Mouse (Mus musculus): ENCODE data around the gene Gpc5. TPM values are rescaled to one million over a fixed set of nuclear protein-coding genes. Genes with fewer than 3 reads are reported as not detected.

Gpc5 gene
- total RNA-seq, 2 experiments from 2014 or later: not detected

GRCm38 (mm10) chr14:115371131-115371530, 279.1 kb downstream of the Gpc5 start:
- peak; percentile 17 for DNase-seq

DNA sequence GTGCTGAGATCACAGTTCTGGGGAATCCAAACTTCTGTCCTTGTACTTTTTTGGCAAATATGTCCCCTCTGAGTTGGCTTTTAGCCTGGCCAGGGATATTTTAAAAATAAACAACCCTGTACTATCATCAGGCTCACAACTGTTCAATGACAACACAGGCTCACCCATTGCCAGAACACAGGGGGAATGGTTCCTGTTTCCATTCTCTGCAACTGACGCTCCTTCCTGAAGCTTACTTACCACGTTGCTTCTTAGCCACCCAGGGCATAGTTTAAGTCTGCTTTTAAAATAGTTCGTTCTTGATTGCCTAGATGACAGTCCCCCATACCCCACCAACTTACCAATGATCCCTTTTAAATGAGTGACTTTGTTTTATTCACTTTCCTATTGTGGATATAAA, 299.8 kb downstream of the Gpc5 start:
- no peak for DNase-seq

- DNase-seq: peak; percentile 37
Measured at GRCm38 (mm10) chr14:115392894-115393524, 301.0 kb downstream of the Gpc5 start.

DNA sequence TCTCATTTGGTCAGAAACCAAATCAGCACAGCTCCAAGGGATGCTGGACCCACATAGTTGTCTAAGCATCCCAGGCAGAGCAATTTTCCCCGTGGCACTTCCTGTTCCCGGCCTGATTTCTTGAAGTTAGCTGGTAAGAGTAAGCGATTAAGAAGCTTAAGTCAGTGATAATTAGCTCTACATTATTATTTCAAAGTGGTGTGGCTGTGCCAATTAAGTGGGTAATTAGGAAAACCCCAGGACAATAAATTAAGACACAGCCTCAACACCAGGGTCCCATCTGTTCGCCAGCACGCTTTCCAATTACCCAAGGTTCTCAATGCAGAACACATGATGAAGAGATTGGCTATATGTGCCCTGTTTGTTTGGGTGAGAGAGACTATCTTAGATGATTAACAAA, 314.6 kb downstream of the Gpc5 start:
- no peak for DNase-seq

DNA sequence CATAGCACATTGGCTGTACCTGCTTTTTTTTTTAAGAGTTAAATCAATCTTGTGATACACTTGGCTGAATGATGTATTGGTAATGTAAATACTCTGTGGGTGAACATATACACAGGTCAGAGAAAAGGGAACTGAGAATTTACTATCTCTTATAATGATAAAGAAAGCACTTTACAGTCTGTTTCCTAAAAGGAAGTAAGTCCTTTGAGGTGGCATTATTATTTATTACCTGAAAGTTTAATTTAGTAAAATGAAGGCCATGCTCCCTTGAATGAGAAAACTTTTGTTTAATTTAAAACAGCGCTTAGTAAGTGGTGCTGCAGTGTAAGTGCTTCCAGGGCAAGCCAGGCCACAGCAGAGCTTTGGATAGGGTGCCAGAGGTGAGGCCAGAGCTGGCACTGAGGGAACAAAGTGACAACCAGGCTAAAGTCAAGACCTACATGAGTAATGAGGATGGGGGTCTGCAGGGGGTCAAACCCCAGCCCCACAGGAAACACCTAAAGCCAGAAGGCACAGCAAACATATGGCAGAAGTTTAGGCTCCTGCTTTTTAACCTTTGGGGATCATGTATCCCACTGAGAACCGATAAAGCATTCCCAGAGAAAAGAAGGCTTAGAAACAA, 315.4 kb downstream of the Gpc5 start:
- DNase-seq: no peak

- DNase-seq: no peak
Measured at GRCm38 (mm10) chr14:115410881-115411280, 318.9 kb downstream of the Gpc5 start.

DNA sequence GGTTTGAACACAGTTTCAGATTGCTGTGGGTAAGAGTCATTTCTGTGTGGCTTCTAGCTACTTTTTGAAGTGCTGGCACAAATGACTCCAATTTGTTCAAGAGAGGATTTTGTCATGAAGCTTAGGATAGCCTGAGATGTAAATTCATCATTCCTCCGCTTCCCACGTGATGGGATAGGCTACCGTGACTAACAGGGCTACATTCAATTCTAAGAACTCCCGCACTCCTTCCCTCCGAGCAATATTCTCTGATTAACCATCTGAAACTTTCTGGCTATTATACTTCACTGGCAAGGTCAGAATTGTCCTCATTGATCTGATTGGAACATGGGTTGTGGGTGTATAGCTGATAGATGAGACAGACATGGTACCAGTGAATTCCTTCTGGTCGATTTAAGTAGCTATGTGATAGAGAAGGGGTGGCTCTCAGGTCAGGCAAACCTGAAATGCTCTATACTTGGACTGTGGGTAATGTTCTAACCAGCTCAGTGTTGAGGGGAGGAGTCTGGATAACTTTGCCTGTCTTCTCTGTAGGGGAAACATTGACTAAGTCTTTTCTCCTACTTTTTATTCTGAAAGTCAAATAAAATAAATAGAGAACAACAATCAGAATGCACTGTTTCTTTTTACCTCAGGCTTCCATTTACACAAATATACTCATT, 319.6 kb downstream of the Gpc5 start:
- no peak for DNase-seq

- DNase-seq: no peak
Measured at GRCm38 (mm10) chr14:115412821-115413220, 320.8 kb downstream of the Gpc5 start.

- no peak for DNase-seq
Measured at GRCm38 (mm10) chr14:115413429-115413828, 321.4 kb downstream of the Gpc5 start.

- no peak for DNase-seq
Measured at GRCm38 (mm10) chr14:115414545-115414944, 322.5 kb downstream of the Gpc5 start.

DNA sequence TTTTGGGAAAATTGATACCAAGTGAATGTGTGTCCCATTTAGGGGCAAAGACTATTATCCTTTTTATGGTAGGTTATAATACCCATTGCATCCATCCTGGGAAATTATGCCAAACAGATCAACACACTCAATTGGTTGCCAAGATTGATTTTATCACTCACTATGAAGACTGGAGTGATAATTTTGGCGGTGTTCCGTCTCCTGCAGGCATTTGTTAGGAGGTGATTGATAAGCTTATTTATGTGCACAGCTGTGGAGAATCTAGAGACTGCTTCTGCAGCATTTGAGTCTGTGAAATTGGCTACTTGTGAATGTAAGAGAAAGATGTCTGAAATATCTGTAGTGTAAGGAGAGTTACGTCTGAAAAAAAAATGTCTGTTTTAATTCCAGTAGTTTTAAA, 340.0 kb downstream of the Gpc5 start:
- no peak for DNase-seq

DNA sequence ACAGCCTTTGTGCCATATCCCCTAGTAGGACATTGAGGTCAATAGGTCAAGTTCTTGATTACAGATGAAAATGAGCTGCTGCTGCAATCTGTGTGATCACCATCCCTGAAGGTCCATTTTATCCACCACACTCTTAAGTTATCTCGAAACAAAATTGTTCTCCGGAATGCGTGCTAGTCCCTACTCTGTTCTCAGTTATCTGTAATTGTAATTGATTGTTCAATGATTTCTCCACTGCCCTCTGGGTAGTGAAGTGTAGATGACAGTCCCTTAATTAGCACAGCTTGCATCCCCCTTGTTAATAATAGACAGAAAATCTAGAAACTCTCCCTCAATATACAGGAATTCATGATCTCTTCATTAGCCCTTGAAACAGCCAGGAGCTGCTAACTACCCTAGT, 340.4 kb downstream of the Gpc5 start:
- DNase-seq: no peak

DNA sequence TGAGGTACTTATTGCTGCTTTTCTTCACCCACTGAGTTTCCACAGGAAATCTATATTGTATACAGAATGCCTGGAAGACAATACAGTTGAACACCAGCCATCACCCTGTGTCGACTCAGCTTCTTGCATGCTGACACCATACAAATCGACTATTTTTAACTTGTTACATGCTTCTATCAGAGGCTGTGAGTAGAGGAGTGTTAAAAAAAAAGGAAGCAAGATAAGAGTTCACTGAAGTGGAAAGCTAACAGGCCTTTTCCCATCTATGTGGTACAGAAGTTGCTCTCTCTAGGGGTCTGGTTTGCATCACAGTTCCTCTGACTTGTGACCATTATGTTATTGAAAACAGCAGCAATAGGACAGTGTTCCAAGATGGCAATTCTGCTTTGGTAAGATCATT, 344.6 kb downstream of the Gpc5 start:
- no peak for DNase-seq

DNA sequence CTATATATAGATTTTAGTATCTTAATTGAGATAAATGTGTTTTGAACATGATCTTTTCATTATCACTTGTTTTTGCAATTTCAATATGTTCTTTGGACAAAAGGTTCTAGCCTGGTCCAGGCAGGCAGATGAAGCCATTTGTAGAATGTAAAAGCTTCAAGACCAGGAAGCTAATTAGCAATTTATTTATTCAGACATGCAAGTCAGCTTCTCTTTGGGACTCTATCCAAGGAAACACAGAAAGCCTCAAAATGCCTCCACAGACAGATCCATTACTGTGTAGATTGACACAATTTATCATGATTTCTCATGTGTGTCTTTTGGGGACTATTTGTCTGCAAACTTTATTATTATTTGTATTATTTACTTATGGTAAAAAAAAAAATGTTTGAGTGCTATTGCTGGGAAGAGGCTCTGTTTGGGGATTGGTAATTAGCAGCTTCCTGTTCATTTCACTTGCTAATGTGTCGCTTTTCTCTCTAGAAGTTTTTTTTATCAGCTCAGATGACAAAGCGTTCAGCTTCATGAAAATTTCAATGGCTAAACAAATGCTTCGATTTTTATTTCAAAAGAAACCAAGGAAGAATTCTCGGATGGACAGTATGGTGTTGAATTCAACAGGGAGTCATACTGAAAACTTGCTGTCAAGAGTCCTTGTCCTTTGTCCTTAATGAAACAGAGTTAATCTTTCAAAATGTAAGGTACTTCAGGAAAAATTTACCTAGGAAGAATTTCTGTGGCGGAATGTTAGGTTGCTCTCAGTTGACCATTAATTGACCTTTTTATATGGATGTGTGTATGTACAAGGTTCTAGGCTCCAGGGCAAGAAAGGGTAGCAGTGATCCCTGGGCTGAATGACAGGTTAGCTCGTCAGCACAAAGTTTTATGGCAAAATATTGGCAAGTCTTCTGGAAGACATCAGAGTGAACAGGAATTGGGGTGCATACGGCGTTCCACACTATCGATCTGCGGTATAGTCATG, 353.1 kb downstream of the Gpc5 start:
- no peak for DNase-seq

DNA sequence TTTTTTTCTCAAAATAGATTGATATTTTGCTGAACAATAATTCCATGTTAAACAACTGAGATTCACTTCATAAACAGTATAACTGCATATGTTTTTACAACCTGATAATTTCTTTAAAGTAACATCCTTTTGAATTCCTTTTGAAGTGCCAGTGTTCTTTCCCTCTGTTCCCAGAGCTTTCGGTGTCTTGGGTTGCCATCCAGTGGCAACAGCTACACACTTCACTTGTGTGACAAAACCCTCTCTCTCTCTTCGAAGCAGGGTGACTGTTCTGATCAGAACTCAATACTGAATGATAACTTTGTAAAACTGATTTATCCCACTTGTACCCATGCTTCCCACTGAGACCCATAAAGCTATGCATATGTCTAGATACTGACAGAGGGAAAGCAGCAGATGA, 358.9 kb downstream of the Gpc5 start:
- no peak for DNase-seq

DNA sequence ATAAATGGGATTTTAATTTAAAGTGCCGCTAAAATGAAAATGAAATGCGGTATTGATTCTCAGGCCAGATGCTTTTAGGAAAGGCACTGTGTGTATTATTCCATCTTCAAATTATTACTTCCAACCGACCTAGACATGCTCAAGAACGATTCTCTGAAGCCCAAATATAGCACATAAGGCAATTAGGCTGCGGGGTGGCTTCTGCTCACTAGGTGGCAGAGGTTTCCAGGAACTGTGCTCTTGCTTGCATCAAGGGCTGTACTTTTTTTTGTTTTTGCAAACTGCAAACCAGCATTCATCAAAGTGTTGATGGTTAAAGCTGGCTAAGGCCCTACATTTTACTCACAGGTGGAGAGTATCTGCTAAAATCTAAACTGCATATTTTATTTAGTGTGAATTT, 375.9 kb downstream of the Gpc5 start:
- DNase-seq: peak; percentile 10

- peak; percentile 38 for DNase-seq
Measured at GRCm38 (mm10) chr14:115475234-115475633, 383.2 kb downstream of the Gpc5 start.

DNA sequence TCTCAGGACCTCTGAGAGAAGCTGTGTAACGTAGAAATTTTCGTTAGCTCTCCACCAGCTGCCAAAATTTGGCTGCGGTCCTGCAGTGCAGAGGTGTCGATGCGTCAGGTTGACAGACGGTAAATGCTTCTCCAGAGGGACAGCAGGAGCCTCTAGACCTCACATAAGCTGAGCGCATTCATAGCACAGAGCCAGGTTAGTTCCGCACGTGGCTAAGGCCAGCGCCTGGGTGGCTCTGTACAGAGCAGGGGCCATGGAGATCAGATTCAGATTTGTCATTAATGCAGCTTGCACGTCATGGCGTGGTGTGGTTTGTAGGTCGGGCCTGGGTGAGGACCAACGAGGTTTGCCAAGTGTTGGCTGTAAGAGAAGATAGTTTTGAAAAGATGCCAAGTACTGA, 385.3 kb downstream of the Gpc5 start:
- no peak for DNase-seq

DNA sequence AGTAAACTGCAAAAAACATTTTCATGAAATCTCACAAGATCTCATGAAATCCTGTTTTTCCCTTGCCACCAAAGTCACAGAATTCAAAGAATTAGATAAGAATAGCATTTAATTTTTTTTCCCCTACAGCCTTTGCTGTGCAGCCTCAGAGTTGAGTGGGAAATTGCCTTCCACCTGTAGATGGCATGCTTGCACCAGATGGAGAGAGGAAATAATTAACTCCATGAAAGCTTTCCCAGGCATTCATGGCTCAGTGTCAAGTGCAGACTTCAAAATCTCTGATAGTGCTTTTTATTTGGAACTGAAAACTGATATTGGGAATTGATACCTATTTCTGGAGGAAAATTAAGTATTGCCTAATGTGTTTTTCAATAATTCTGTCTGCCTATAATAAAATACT, 393.1 kb downstream of the Gpc5 start:
- peak; percentile 9 for DNase-seq

DNA sequence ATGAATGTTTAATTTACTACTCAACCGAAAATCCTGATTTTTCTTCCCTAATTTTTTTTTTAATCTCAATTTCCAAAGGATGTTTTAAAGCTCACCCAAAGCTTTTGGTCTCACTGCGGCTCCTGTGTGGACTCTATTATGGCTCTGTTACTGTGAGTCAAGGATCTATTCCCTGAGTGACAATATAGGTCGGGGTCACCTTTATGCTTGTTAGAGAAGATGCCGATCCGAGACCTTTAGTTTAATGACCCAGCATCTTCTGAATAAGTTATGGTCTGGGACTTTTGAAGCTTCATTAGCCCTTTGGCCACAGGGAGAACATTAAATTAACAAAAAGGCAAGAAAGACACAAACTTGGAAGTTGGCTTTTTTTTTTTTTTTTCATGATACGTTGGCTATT, 408.8 kb downstream of the Gpc5 start:
- DNase-seq: no peak

- no peak for DNase-seq
Measured at GRCm38 (mm10) chr14:115546516-115547282, 454.7 kb downstream of the Gpc5 start.

- no peak for DNase-seq
Measured at GRCm38 (mm10) chr14:115551996-115552395, 460.0 kb downstream of the Gpc5 start.

Measured in heart, postnatal 4 days (tissue).